Mouse (Mus musculus) intestine, postnatal 0 days (tissue): Measurements from ENCODE around the gene Togaram1. TPM values are rescaled to one million over a fixed set of nuclear protein-coding genes. Genes with fewer than 3 reads are reported as not detected.
A peak's percentile ranks its signal among the peaks of the same experiment; 100 is the strongest.

Source experiments
- ATAC-seq: fragments of 200-750 bp; cut with Nextera tagmentation; 2 replicates; pipeline ENCODE4 v1.8.0; 2017; ENCODE audit warnings: mild to moderate bottlenecking, moderate TSS enrichment, moderate library complexity
- H3K27ac ChIP-seq: fragments of 300-500 bp; sonication (generic); 2 replicates; pipeline ENCODE4 v1.5.1; 2014; ENCODE audit warnings: mild to moderate bottlenecking, low read depth, low read length, moderate library complexity
- H3K27me3 ChIP-seq: fragments of 300-500 bp; sonication (generic); replicated peaks from 2 replicates; pipeline ENCODE4 v1.6.1; 2014; ENCODE audit warnings: low read length, mixed read lengths; ENCODE audit not compliant: control insufficient read depth, insufficient read depth
- H3K36me3 ChIP-seq: fragments of 300-500 bp; sonication (generic); 2 replicates; pipeline ENCODE4 v1.6.1; 2014; ENCODE audit warnings: mild to moderate bottlenecking, moderate library complexity; ENCODE audit not compliant: control insufficient read depth, insufficient read depth
- H3K4me1 ChIP-seq: fragments of 300-500 bp; sonication (generic); replicated peaks from 2 replicates; pipeline ENCODE4 v1.6.1; 2014; ENCODE audit warnings: antibody characterized with exemption, low read length, mixed read lengths; ENCODE audit not compliant: control insufficient read depth, insufficient read depth
- H3K4me2 ChIP-seq: fragments of 300-500 bp; sonication (generic); replicated peaks from 2 replicates; pipeline ENCODE4 v1.6.1; 2014; ENCODE audit warnings: low read depth, mild to moderate bottlenecking, moderate library complexity
- H3K4me3 ChIP-seq: fragments of 300-500 bp; sonication (generic); 2 replicates; pipeline ENCODE4 v1.5.1; 2014; ENCODE audit warnings: low read depth, low read length
- H3K9ac ChIP-seq: fragments of 300-500 bp; sonication (generic); 2 replicates; pipeline ENCODE4 v1.6.1; 2014; ENCODE audit warnings: mild to moderate bottlenecking, low read depth, low read length
- H3K9me3 ChIP-seq: fragments of 300-500 bp; sonication (generic); 2 replicates; pipeline ENCODE4 v1.6.1; 2016; ENCODE audit warnings: mixed run types; ENCODE audit not compliant: control insufficient read depth
- CTCF ChIP-seq: sonication (generic); IDR thresholded peaks from 2 replicates; pipeline ENCODE4 v1.5.1; 2016; ENCODE audit warnings: low read depth, mild to moderate bottlenecking, control low read depth, antibody characterized with exemption, moderate library complexity
- WGBS: fragments of 180-500 bp; shearing (Covaris S2); extraction: QIAGEN DNeasy Blood & Tissue Kit; methylation state at CpG from one replicate; pipeline ENCODE4 v1.1.7; 2014; 5-methylcytosine and 5-hydroxymethylcytosine counted together
- polyA plus RNA-seq: library from polyadenylated mRNA; unstranded; fragments of >200 nt; fragmentation: Nextera tagmentation; extraction: Ambion mirVana; gene quantifications from 2 replicates; pipeline ENCODE4 v1.2.1, GENCODE M21; 2015

The Togaram1 gene
- 12.4 and 14.3 TPM in 2 replicates for polyA plus RNA-seq

GRCm38 (mm10) chr12:64965124-64966026 lies at the start of gene Togaram1, which contains the start of gene Klhl28:
Togaram1 (plus strand) TSS chr12:64965804.
Klhl28 (minus strand) TSS chr12:64965534.
- no peak for TF ChIP-seq CTCF
- H3K36me3 ChIP-seq: no peaks in the 10 kb centered on the region
- peak within 1 kb of the TSS; percentile 91 for H3K9ac ChIP-seq
- no peaks in the 10 kb centered on the region for H3K9me3 ChIP-seq
- H3K4me3 ChIP-seq: peak within 1 kb of the TSS; percentile 79
- no peaks in the 10 kb centered on the region for H3K4me1 ChIP-seq
- WGBS: under 1% methylated on average over 44 of the region's 45 CpGs
- H3K27me3 ChIP-seq: no peaks in the 10 kb centered on the region
- ATAC-seq: peak; percentile 99
- H3K4me2 ChIP-seq: peak within 1 kb of the TSS; percentile 71
- H3K27ac ChIP-seq: peak within 1 kb of the TSS; percentile 85

DNA sequence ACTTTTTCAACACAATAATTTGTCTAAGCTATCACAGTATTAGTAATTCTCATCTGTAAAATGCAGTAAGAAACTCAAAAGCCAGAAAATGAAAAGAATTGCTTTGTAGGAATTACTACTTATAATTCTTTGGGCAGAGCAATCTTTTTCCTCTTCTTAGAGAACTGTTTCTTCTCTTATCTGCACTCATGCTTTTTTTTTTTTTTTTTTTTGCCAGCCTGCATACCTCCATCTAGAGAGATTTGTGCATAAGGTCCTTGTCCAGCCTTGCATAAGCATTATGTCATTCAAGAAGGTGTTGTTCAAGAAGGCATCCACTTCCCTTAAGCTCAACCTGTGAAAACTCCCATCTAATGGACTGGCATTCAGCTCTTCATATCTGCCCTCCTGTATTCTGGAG lies 48.9 kb upstream of the Togaram1 start:
- Histone ChIP-seq H3K4me2 (no peak overlapping the region), H3K27ac (no peak overlapping the region), H3K4me3 (no peak overlapping the region), H3K36me3 (no peaks in the 10 kb centered on the region), H3K9ac (no peak overlapping the region), H3K27me3 (no peaks in the 10 kb centered on the region), H3K9me3 (no peaks in the 10 kb centered on the region), H3K4me1 (no peaks in the 10 kb centered on the region)
- no peak for TF ChIP-seq CTCF
- ATAC-seq: no peak

- Histone ChIP-seq H3K4me1 (no peaks in the 10 kb centered on the region), H3K4me2 (peak within 1 kb of the TSS; percentile 85), H3K9ac (peak within 1 kb of the TSS; percentile 84), H3K36me3 (0 out of 2 replicates have a peak, but pooled peaks cover 4% of the 10 kb centered on the region), H3K27me3 (no peaks in the 10 kb centered on the region), H3K27ac (peak within 1 kb of the TSS; percentile 66), H3K4me3 (peak within 1 kb of the TSS; percentile 92), H3K9me3 (no peaks in the 10 kb centered on the region)
- WGBS: under 1% methylated on average over 83 of the region's 93 CpGs
- ATAC-seq: peak; percentile 100
- no peak for TF ChIP-seq CTCF
Measured at GRCm38 (mm10) chr12:64917578-64918471, 47.8 kb upstream of the Togaram1 start, which contains the start of gene Gm527. Gm527 (plus strand) TSS chr12:64917906.

DNA sequence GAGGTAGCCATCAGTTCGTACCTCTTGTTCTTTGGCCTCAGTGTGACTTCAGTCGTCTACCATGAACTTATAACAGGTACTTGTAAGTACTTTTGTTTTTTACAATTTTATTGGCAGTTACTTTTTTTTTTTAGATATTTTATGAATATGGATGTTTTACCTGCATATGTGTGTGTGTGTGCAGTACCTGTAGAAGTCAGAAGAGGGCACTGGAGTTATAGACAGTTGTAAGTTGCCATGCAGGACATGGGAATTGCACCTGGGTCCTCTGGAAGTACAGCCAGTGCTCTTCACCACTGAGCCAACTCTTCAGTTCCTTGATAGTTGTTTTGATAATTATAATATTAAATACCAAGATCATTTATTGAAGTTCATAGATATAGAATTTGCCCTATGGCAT lies 28.1 kb upstream of the Togaram1 start:
- WGBS: 87% methylated on average over 2 of the region's 2 CpGs
- H3K9me3 ChIP-seq: no peaks in the 10 kb centered on the region

GRCm38 (mm10) chr12:64964560-64964959 lies 1.0 kb upstream of the Togaram1 start:
- TF ChIP-seq CTCF: no peak
- Histone ChIP-seq H3K27ac (peak overlapping the region; percentile 66; the same call in 1 of the 2 replicates), H3K4me1 (no peaks in the 10 kb centered on the region), H3K9me3 (no peaks in the 10 kb centered on the region), H3K9ac (peak overlapping the region; percentile 91), H3K27me3 (no peaks in the 10 kb centered on the region), H3K4me2 (peak overlapping the region; percentile 63), H3K36me3 (no peaks in the 10 kb centered on the region), H3K4me3 (peak overlapping the region; percentile 79)
- ATAC-seq: no peak
- WGBS: 13% methylated on average over 4 of the region's 4 CpGs

More for the DNA sequence above, 28.1 kb upstream of the Togaram1 start:
- no peak overlapping the region for H3K4me3 ChIP-seq
- H3K4me2 ChIP-seq: no peak overlapping the region
- no peaks in the 10 kb centered on the region; the same call in 1 of the 2 replicates for H3K36me3 ChIP-seq
- TF ChIP-seq CTCF: peak; percentile 63
- no peak overlapping the region for H3K9ac ChIP-seq
- H3K4me1 ChIP-seq: no peaks in the 10 kb centered on the region
- no peaks in the 10 kb centered on the region for H3K27me3 ChIP-seq
- ATAC-seq: no peak
- H3K27ac ChIP-seq: no peak overlapping the region
